Mouse (Mus musculus) liver, embryonic 14.5 days (tissue): ENCODE measurements at regions not wholly inside any gene's neighbourhood (a gene's known extent, or its start where the extent isn't known, plus 50 kb on each side); places are given as distances from the start of the nearest gene placed in this dataset.

Source experiments
- CTCF ChIP-seq: IDR thresholded peaks from 2 replicates; pipeline ENCODE4 v1.5.1; 2016; ENCODE audit warnings: antibody characterized with exemption, low read depth, control low read depth
- EP300 ChIP-seq: IDR thresholded peaks from 2 replicates; pipeline ENCODE4 v1.6.1; 2016; ENCODE audit warnings: antibody characterized with exemption, low read depth

- TF ChIP-seq CTCF, result no peak
- TF ChIP-seq EP300, result no peak
Measured at GRCm38 (mm10) chr4:54373606-54374005, 547.8 kb downstream of the Tmem38b start.
